Mouse (Mus musculus) CD4-positive, CD25-positive, alpha-beta regulatory T cell, adult 4 months (primary cell): Measurements from ENCODE around the gene Sox14. TPM values are rescaled to one million over a fixed set of nuclear protein-coding genes. Genes with fewer than 3 reads are reported as not detected.

Experiments used
- ATAC-seq: one replicate; pipeline ENCODE4 v1.8.0; 2017
- polyA plus RNA-seq, 2 experiments: library from polyadenylated mRNA; unstranded; fragments of 100-300 nt; shearing (Covaris generic); gene quantifications; one replicate each; pipeline ENCODE4 v1.2.1; 2017

Gene Sox14
- polyA plus RNA-seq = not detected

GRCm38 (mm10) chr9:99875618-99876372 is at the start of gene Sox14:
Sox14 (minus strand) TSS chr9:99876170.
- ATAC-seq = no peak

- no peak for ATAC-seq
Observed at GRCm38 (mm10) chr9:99879311-99879710, 3.3 kb upstream of the Sox14 start.

- no peak for ATAC-seq
Observed at GRCm38 (mm10) chr9:99878588-99878987, 2.6 kb upstream of the Sox14 start.

- no peak for ATAC-seq
Observed at GRCm38 (mm10) chr9:99877056-99877546, 1.1 kb upstream of the Sox14 start.

- no peak for ATAC-seq
Observed at GRCm38 (mm10) chr9:99876373-99877055, 544 bp upstream of the Sox14 start.

GRCm38 (mm10) chr9:99874735-99875617 is 994 bp downstream of the Sox14 start:
- ATAC-seq = no peak

GRCm38 (mm10) chr9:99873721-99874120 is 2.2 kb downstream of the Sox14 start:
- no peak for ATAC-seq

- ATAC-seq = no peak
Observed at GRCm38 (mm10) chr9:99873116-99873620, 2.8 kb downstream of the Sox14 start.

GRCm38 (mm10) chr9:99872204-99873115 is 3.5 kb downstream of the Sox14 start:
- no peak for ATAC-seq

GRCm38 (mm10) chr9:99871556-99872203 is 4.3 kb downstream of the Sox14 start:
- no peak for ATAC-seq

- ATAC-seq = no peak
Observed at GRCm38 (mm10) chr9:99870780-99871555, 5.0 kb downstream of the Sox14 start.

GRCm38 (mm10) chr9:99869936-99870779 is 5.8 kb downstream of the Sox14 start:
- ATAC-seq = no peak

- no peak for ATAC-seq
Observed at GRCm38 (mm10) chr9:99869275-99869674, 6.7 kb downstream of the Sox14 start.

GRCm38 (mm10) chr9:99868606-99869005 is 7.4 kb downstream of the Sox14 start:
- ATAC-seq = no peak

- no peak for ATAC-seq
Observed at GRCm38 (mm10) chr9:99868054-99868453, 7.9 kb downstream of the Sox14 start.

- ATAC-seq = no peak
Observed at GRCm38 (mm10) chr9:99862936-99863335, 13.0 kb downstream of the Sox14 start.

- ATAC-seq = no peak
Observed at GRCm38 (mm10) chr9:99854486-99854885, 21.5 kb downstream of the Sox14 start.

- no peak for ATAC-seq
Observed at GRCm38 (mm10) chr9:99853356-99853755, 22.6 kb downstream of the Sox14 start.

GRCm38 (mm10) chr9:99850354-99850753 is 25.6 kb downstream of the Sox14 start:
- no peak for ATAC-seq
